Mouse (Mus musculus) frontal cortex, adult 2 months (tissue): ENCODE measurements around the gene Pitpnm3. TPM values are rescaled to one million over a fixed set of nuclear protein-coding genes. Genes with fewer than 3 reads are reported as not detected.

Experiments used
- DNase-seq, 2 experiments: peaks; one replicate each; pipeline ENCODE4 v3.0.0; 2022; ENCODE audit warnings: low spot score in 1 of 2; ENCODE audit errors: extremely low spot score in 1 of 2
- polyA plus RNA-seq: library from polyadenylated mRNA; depleted of rRNA; stranded (reverse); fragments of >200 nt; gene quantifications from 2 replicates; pipeline ENCODE4 v1.2.3, GENCODE M21; 2012

Gene Pitpnm3
- polyA plus RNA-seq, 1 experiment, result 102 TPM

DNA sequence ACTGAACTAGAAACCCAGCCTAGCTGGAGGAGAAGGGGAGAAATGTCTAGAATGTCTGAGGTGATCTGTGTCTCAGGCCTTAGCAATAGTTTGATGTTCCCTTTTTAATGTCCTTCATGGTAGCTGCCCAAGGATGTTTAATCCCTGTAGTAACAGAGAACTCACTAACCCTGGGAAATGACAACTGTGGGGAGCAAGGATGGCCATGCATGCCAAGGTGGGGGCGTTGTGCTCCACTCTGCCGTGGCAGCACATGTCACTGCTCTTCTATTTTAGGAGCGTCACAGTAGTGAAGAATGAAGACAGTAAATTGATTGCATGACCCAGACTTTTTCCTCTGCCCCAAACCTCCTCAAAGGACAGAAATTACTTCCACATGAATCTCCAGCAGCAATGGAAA lies 37.6 kb downstream of the Pitpnm3 start:
- no peak for DNase-seq

DNA sequence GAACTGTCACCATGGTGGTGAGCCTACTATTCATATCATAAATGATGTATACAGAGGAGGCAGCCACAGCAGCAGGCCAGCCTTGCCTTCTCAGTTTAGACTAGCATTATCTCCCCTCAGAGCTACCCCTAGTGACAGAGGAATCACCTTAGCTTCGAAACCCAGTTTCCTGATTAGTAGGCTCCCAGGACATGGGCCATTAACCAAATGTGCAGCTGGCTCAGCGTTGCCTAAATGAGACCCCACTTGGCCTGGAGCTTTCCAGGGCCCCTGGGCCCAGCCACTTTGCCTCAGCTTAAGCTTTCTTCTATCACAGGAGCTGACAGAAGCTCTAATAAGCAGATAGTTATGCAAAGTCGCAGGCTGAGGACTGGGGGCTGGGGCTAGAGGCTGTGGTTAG lies 39.6 kb downstream of the Pitpnm3 start:
- DNase-seq, result no peak

DNA sequence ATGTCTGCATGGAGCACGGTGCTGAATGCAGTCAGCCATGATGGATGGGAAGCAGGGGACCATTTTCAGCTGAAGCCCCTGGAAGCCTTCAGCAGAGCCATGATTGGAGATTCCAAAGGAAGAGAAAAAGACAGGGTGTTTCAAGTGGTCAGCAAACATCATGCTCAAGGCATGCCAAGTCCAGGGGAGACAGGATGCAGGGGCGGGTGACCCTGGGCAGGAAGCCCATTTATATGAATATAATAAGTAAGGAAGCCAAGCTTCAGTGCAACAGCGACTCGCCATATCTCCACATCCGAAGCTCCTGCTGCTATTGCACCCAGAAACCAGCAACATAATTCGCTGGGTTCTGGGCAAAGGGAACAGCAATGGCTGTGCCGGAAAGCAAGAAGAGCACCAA lies 41.1 kb downstream of the Pitpnm3 start:
- DNase-seq, result no peak

DNA sequence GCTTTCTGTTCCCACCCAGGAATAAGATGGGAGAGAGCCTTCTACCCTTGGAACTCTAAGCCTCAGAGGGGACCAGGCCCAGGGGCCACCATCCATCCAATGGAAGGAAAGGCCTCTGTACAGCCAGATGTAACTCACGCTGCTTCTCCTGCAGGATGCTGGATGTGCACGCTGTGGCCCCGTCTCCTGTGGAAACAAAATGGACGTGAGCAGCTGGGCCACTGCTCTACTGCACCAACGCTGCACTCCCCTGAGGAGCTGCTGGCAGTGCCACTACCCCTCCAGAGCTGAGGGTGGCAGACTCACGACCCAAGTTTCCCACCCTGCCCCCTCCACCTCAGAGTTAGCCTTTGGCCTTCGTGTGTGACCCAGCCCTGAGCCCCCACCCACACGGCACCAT lies 43.2 kb downstream of the Pitpnm3 start:
- no peak for DNase-seq

DNA sequence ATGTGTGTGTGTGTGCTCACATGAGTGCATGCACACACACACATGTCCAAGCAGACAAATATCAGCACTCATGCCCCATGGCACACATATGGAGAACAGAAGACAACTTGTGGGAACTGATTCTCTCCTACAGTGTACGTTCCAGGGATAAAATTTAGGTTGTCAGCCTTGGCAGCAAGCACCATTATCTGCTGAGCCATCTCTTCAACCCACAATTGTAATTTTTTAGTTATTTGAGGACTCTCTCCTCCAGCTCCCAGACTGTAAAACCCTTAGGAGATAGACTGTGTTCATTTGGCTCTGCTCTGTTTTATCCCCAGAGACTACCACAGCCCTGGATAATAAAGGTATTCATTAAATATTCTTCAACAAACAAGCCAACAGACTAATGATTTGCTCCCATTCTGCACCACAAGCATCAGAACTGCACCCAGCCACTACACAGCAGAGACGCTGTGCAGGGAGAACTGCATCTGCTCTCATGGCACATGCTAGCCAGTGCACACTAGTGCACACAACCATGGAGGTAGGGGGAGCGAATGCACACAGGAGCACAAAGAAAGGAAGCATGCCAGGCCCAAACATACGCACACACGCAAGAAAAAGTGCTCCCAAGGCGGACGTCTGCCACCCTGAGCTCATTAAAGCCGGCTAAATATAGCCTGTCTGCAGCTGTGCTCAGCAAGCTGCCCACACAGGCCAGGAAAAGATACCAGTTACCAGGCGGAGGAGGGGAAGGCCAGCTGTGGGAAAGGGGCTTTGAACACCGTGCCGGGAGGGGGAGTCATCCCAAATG lies 49.1 kb downstream of the Pitpnm3 start:
- peak; percentile 63 to 79 for DNase-seq

DNA sequence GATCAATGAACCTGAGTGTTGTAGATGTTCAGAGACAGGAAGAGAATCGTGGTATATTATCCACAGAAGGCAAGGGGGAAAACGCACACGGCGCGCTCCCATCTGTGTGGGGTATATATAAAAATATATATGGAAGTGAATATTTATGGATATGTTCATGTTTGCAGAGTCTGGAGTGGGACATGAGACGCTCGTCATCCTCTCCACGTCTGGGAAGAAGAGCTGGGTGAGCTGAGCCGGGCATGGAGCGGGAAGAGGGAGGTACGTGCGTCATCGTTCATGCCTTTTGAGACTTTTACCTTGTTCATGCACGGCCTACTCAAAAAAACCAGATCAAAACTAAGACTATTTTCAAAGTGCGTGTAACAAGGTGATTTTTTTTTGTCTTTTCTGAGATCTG lies 51.2 kb downstream of the Pitpnm3 start:
- peak in 1 of 2 experiments; percentile 58 for DNase-seq

DNA sequence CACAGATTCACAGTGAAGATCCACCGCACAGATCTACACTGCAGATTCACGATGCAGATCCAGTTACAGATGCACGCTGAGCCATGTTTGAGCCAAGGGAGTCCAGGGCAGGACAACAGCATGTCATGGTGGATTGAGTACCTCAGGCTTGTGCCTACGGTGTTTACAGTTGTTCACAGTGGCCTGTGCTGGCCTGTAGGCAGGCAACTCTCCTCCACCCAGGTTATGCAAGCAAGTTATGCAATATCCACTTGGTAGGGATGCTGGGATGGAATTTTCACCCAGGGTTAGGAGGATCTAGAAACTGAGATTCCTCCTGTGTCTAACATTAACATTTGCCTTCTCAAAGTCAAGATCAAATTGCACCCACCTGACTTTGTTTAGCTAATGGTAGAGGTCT lies 53.0 kb downstream of the Pitpnm3 start:
- no peak for DNase-seq

DNA sequence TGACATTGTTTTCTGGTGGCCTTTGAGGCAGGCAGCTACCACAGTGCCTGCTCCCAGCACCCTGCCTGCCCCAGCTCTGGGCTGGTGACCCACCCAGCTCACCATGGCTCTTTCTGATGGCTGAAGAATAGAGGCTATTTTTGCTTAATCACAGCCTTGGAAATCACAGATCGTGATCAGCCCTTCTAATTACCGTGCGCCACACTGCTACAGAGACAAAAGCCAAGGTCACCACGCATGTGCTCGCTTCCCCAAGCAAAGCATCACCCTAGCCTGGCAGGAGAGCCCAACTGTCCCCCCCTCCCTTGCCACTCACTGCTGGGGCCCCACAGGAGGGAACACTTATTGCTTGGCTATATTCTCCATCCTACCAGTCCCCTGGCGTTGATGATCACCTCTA lies 55.1 kb downstream of the Pitpnm3 start:
- DNase-seq, result no peak

DNA sequence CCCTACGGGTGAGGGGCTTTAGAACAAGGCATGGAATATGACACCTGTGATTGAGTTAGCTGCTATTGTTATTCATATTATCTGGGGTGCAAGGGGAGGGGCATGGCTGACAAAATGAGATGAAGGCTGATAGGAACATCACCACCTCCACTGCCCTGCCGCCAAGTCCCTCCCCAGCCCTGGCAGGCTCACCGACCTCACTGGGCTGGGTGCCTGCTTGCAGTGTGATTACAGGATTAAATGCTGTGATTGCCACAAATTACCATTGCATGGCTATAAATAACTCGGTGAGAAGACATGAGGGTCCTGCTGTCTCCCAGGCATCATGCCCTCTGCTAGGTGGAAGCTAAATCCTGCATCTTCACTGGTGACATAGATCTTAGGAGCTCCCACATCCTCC lies 56.9 kb downstream of the Pitpnm3 start:
- no peak for DNase-seq

DNA sequence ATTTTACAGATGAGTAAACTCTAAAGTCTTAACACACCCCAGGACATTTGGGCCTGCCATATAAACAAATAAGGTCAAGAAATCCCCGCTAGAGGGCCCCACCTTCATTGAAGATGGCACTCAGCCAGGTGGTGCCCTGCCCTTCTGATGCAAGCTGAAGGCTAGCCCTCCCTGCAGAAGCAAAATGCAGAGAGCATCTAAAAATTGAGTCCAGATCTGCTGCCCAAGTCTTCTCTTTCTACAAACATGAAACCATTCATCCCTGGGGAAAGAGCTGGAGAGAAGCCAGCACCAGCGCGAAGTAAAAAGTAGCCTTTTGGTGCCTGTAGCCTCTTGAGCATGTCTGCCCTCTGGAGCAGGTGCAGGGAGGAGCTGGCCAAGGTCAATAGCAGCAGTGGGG lies 57.5 kb downstream of the Pitpnm3 start:
- no peak for DNase-seq

DNA sequence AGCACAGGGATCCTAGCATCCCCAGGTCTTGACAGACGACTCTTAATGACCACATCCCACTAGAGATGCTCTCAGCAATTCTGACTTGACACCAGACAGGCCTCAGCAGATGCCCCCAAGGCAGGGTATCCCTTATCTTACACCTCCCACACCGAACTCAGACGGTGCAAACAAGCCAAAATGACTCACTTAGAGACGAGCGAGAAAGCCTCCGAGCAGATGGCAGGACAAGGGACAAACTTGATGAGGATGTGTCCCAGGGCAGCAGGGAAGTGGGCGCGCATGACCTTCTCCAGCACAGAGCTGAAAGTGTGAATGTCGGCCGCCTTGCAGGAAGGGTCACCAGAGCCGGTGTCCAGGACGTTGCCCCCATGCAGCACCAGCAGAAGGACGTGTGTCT lies 61.3 kb downstream of the Pitpnm3 start:
- peak in 1 of 2 experiments; percentile 44 for DNase-seq

DNA sequence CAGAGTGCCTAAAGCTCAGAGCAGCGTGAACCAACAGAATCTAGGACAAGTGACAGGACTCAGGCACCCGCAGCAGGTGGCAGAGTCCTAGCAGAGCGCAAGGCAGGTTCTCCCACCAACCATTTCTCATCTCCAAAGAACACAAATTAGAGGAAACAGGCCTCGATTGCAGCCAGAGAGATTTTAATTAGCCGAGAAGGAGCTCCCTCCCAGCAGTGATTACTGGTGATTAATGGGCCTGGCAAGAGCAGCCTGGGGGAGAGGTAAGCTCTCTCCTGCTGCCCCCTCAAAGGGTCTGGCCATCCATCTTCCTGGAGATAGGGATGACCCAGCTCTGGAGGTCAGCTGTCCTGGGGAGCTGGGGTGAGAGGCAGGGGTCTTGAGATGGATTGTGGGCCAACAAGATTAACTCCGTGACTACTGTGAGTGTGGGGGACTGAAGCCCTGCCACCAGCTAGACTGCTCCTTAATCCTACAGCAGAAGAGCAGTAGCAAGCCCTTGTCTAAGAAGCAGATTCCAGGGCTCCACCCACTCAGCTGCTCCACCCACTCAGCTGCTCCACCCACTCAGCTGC lies 63.2 kb downstream of the Pitpnm3 start:
- no peak for DNase-seq

DNA sequence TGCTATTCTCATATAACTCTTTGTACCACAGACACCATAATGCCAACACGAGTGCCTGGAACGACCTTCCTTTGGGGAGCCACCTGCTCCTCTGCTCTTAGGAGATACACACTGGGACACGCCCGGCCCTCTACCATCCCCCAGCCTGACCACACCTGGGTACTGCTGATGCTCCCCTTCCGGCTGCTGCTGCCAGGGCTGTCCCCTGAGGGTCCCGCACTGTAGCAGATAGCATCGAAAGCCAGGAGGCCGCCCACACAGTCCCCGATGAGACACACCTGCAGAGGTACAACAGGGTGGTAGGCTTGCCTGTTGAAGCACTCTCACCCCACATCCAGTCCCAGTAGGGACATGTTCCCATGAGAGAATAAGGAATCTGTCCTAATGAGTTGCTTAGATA lies 64.8 kb downstream of the Pitpnm3 start:
- no peak for DNase-seq

DNA sequence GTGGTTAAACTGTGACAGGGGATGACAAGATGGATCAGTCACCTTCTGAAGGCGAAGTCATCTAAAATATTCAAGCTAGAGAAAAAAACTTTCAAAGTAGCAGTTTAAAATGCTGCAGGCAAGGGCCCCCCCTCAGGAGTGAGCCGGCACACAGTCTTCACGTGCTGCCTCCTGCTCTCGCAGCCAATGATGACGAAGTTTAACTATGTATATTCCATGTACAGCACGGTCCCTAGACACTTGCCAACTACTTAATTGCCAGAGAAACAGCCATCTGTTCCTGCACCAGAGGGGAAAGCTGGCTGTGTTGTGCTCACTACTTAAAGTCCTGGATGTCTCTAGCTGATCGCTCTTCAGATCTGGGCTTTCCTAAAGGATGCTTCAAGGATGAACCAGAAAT lies 67.6 kb downstream of the Pitpnm3 start:
- no peak for DNase-seq

DNA sequence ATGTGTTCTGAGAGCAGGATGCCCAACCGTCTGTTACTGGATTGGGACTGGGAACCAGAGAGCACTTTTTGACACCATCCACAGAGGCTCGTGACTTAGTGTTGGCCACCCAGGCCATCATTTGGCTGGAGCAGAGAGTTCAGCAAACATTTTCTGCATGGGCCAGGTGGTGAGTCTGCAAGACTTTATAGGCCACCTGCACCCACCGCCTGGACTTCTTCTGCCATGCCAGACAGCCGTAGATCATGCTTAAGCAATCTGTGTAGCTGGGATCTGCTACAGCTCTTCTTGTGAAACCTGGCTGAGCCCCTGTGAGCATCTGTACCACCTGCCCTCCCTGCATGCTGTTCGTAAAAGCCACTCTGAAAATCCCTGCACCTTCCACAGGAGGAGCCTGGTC lies 68.3 kb downstream of the Pitpnm3 start:
- DNase-seq, result no peak

DNA sequence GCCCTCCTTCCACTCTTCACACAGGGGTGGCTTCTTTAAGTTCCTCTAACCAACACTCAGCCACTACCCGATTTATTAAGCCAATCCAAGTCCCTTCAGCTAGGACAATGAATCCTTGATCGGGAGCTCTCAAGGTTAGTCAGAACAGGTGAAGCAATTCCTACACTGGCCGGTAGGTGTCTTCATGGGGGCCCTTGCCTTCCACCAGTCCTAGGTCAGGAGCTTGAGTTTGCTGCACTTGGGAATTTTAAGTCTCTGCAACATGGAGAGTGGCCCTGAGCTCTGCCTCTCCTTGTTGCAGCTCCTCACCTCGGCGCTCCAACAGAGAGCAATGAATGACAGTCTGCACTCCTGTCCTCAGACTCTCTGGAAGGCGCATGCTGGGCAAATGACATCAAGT lies 69.2 kb downstream of the Pitpnm3 start:
- DNase-seq, result no peak

DNA sequence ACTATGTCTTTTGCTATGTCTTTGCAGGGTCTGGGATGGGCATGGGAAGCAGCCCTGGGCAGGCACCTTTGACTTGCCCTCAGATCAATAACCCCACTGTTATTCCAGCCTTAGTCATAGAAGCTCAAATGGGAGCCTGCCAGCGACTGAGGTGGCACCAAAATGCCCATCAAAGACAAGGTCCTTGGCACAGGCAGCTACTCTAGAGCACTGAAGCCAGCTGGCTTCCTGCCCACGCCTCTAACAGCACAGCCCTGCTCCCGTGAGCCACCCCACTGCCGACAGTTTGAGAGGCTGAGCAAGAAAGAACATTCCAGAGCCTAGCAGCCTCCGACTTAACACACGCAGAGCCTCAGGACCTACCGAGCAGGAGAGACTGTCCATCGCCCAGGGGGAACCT lies 70.5 kb downstream of the Pitpnm3 start:
- DNase-seq, result peak in 1 of 2 experiments; percentile 61

DNA sequence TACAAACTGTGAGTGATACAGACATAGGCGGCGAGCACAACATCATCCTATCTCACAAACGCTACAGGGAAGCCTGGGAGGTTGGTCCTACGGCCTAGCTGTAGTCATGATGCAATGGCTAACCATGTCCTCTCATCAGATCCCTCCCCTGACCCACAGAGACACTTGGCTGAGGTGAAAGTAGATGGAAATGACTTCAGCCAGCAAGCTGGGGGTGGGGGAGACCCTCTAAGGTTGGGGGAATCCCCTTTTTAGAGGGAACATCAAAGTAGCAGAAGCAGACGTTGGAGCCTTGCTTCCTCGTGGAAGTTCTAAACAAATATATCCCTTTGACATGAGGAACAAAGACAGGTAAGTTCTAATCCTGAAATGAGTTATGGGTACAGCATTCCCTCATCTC lies 71.2 kb downstream of the Pitpnm3 start:
- no peak for DNase-seq

DNA sequence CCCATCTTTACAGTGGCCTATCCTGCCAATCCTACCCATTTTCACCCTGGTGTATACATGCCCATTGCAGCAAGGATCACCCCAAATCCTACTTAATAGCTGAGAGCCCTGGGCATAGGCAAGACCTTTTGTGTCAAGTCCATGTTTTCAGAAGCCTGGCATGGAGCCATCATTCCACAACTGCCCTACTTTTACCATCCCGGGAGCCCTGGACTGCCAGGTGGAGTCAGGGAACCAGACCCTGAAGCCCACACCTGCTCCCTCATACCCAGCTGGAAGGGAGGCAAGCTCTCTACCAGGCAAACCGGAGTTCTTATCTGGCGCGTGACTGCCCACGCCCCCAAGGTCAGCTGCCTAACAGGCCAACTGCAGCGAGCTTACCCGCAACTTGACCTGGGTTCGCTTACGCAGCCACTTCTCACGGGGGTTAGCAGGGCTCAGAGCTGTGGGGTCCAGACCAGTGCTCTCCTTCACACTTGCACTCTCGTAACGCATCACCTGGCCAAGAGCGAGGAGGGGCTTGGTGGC lies 74.4 kb downstream of the Pitpnm3 start:
- DNase-seq, result no peak

DNA sequence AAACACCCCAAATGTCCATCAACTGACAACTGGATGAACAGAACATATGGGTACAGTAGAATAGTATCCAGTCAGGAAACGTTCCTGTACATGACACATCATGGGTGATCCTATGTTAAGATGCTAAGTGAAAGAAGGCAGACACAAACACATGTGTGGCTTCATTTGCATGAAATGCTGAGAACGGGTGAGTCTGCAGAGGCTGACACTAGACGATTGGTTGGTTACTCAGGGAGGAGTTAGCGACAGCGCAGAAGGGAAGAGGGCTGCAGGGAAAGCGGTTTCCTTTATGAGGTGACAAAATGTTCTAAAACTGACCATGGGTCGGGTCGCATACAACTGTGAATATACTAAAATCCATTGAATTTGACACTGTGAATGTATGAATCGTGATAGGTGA lies 75.2 kb downstream of the Pitpnm3 start:
- no peak for DNase-seq

DNA sequence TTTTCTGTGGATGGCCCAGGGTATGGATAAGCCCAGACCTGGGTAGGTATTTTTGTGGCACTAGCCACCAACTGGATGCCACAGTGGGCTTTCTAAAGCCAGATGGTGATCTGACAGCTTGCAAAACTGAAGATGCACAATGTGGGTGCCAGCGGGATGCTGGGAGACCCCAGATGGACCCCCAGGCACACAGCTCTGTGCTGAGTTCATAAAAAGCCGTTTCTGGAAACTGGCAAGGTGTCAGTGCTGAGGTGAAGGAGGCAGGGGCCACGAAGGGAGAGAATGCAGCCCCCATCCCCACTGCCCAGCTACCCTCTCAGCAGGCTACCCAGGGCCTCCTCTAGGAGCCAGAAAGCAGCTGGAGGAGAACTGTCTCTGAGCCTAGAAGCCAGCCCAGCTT lies 78.4 kb downstream of the Pitpnm3 start:
- DNase-seq, result no peak

DNA sequence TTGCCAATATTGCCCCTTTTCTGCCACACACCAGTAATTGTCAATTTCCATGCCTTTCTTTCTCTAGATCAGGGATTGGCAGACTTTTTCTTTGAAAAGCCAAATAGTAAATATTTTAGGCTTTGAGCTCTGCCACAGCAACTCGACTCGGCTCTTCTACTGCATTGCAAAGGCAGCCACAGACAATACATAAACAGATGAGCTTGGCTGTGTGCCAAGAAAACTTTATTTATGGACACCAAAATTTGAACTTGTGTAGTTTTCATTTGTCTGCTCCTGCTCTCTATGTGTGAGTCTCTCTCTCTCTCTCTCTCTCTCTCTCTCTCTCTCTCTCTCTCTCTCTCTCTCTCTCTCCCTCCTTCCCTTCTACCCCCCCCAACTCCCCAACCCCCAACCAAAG lies 80.4 kb downstream of the Pitpnm3 start:
- DNase-seq, result no peak
